Mouse (Mus musculus) C2C12 (cell line): ENCODE results near the gene Nek6.

Experiments
- CEBPB ChIP-seq: IDR thresholded peaks from one replicate; pipeline ENCODE4 v1.6.1; 2011; ENCODE audit warnings: low read depth, mild to moderate bottlenecking, control low read depth, moderate library complexity
- CTCF ChIP-seq: IDR thresholded peaks from one replicate; pipeline ENCODE4 v1.5.1; 2011; ENCODE audit not compliant: control insufficient read depth, insufficient read depth, insufficient read length
- MAX ChIP-seq: IDR thresholded peaks from one replicate; pipeline ENCODE4 v1.6.1; 2011; ENCODE audit warnings: mild to moderate bottlenecking, control low read depth
- MYOD1 ChIP-seq: IDR thresholded peaks from one replicate; pipeline ENCODE4 v1.6.1; 2011; ENCODE audit warnings: low read depth; ENCODE audit not compliant: control insufficient read depth, insufficient read length
- USF1 ChIP-seq: IDR thresholded peaks from one replicate; pipeline ENCODE4 v1.6.1; 2011; ENCODE audit warnings: low read depth, mild to moderate bottlenecking, control low read depth, moderate library complexity

DNA sequence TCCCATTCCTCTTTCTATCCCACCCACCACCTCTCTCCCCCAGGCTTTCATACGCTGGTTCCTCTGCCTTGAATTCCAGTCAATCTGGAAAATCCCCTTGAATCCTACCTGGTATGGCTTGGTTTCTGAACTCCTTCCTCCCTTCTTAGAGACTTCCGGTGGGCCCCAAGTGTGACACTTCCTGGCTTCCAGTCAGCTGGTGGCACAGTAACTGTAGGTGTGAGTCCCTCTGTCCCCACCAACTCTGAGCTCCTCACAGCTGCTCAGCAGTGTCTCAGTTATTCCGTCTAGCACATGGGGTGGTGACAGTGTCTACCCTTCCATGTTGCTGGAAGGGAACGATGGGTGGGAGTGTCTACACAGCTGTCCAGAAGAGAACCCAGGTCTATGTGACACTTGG is 32.8 kb upstream of the Nek6 start:
- TF ChIP-seq CTCF (no peak), USF1 (no peak), MAX (no peak), MYOD1 (no peak), CEBPB (no peak)
